In the genomic region with DNA sequence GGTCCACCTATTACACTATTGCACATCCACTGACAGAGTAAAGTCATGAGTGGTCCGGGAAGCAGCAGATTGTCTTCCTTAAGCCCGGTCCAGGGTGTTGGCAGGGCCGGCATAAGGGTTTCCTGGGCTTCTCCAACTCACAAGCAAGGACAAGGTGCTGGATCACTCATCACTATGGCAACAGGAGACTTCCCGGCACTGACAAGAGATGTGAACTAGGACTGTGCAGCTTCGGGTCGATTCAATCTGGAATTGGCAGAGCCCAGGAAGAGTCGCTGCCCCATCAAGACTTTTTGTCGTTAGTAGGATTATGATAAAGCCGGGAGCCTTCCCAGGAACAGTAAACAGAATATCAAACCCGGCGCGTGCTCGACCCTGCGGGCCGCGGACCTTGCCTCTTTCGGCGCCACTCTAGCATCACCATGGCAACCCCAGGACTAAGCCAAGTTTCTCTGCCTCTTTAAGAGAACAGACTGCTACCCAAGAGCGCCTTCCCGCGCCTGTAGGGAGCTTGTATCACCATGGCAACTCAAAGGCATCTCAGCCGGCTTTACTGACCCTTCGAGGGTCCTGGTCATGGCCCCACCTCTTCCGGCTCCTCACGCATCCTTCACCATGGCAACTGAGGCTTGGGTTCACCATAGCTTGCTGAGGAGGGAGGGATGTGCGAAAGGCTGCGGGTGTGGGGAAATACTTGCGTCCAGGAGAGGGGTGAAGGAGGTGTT, we compare ENCODE assay signal across 8 mouse cellular contexts.
A peak's percentile ranks its signal among the peaks of the same experiment; 100 is the strongest.
DNase-seq lines count a peak whose midpoint lies in the region; ATAC-seq and TF ChIP-seq lines count a peak whose summit lies in the region.

No protein-coding gene starts in this region.

- peaks cover 16% of the 10 kb centered on the region for H3K4me1 ChIP-seq in embryonic facial prominence, embryonic 12.5 days
- H3K4me1 ChIP-seq in neural tube, embryonic 14.5 days (ENCODE audit: control insufficient read depth, insufficient read depth, low read length) = no peaks in the 10 kb centered on the region

- peak; percentile 42 for DNase-seq in ovary, adult 18-20 months (ENCODE audit: low spot score)
- DNase-seq in ovary, postnatal 10 days (ENCODE audit: low spot score) = no peak
- DNase-seq in hindlimb bud, embryonic 11.5 days (ENCODE audit: extremely low spot score, low read depth, low spot score) = peak; percentile 58
- DNase-seq in left cerebral cortex, adult 2 months (ENCODE audit: extremely low spot score in 1 of 2, low spot score in 2 of 2) = peak; percentile 63 to 70
- no peak for DNase-seq in B cell, adult 2 months
- no peak for DNase-seq in spleen, postnatal 10 days (ENCODE audit: low spot score in 2 of 2)

- intact Hi-C loops in left cerebral cortex, adult 2 months (cut with DNase I) = loop anchor here (1.0 to 10.0 kb wide), 2 partner anchors 79 to 336 kb away; no protein-coding TSS in a partner anchor

- H3K4me2 ChIP-seq in embryonic facial prominence, embryonic 12.5 days (replicated peaks) = peak overlapping the region; percentile 57
- H3K4me2 ChIP-seq in neural tube, embryonic 14.5 days (ENCODE audit: low read depth, low read length) = peak overlapping the region; percentile 57

- 3% methylated on average over 28 of the region's 28 CpGs for WGBS in embryonic facial prominence, embryonic 12.5 days
- 1% methylated on average over 28 of the region's 28 CpGs for WGBS in neural tube, embryonic 14.5 days

- peak; percentile 76 for ATAC-seq in embryonic facial prominence, embryonic 12.5 days (ENCODE audit: insufficient number of reproducible peaks, insufficient read depth, low FRiP score, low TSS enrichment)
- peak; percentile 97 for ATAC-seq in neural tube, embryonic 14.5 days (ENCODE audit: low read depth)

- H3K36me3 ChIP-seq in embryonic facial prominence, embryonic 12.5 days = no peaks in the 10 kb centered on the region
- H3K36me3 ChIP-seq in neural tube, embryonic 14.5 days (ENCODE audit: control insufficient read depth, insufficient read depth, low read length) = no peaks in the 10 kb centered on the region

- no peak overlapping the region for H3K27ac ChIP-seq in embryonic facial prominence, embryonic 12.5 days
- H3K27ac ChIP-seq in left cerebral cortex, adult 2 months = peak overlapping the region; percentile 85
- H3K27ac ChIP-seq in neural tube, embryonic 14.5 days (ENCODE audit: low read depth, low read length) = 0 out of 2 replicates have a peak overlapping the region, but pooled peaks have one; percentile 1

- no peak for TF ChIP-seq CTCF in left cerebral cortex, adult 2 months (IDR thresholded peaks at IDR 0.05)

- H3K27me3 ChIP-seq in embryonic facial prominence, embryonic 12.5 days = peaks cover 2% of the 10 kb centered on the region
- H3K27me3 ChIP-seq in neural tube, embryonic 14.5 days (ENCODE audit: control insufficient read depth, insufficient read depth, low read length) = no peaks in the 10 kb centered on the region

- 0 out of 2 replicates have a peak overlapping the region, but pooled peaks have one; percentile 5 for H3K9ac ChIP-seq in embryonic facial prominence, embryonic 12.5 days
- peak overlapping the region; percentile 13 for H3K9ac ChIP-seq in neural tube, embryonic 14.5 days (replicated peaks; ENCODE audit: low read depth, low read length)

- no peaks in the 10 kb centered on the region for H3K9me3 ChIP-seq in embryonic facial prominence, embryonic 12.5 days
- H3K9me3 ChIP-seq in neural tube, embryonic 14.5 days (ENCODE audit: control insufficient read depth, low read length) = no peaks in the 10 kb centered on the region

- H3K4me3 ChIP-seq in embryonic facial prominence, embryonic 12.5 days = peak overlapping the region; percentile 31
- peak overlapping the region; percentile 44 for H3K4me3 ChIP-seq in left cerebral cortex, adult 2 months
- peak overlapping the region; percentile 27 for H3K4me3 ChIP-seq in neural tube, embryonic 14.5 days (ENCODE audit: low read depth, low read length)

Comparison
In these comparisons a context has a peak if more than half of its experiments do, and no peak if none do; other contexts are left out.
1. DNase-seq: peak in ovary, adult 18-20 months (single experiment), hindlimb bud, embryonic 11.5 days (single experiment) and left cerebral cortex, adult 2 months (2 of 2); none in ovary, postnatal 10 days (single experiment), B cell, adult 2 months (0 of 2) and spleen, postnatal 10 days (0 of 2).
2. Peak in every context shown above with its lines, with median percentiles within 50 percentile points of each other: H3K4me3 ChIP-seq.